Mouse (Mus musculus): ENCODE measurements around the gene Top1.

Top1 gene

GRCm38 (mm10) chr2:160729436-160729835, 83.7 kb downstream of the Top1 start:
- CTCF ChIA-PET, result interaction anchor here in 3 of 4 experiments (1.0 to 3.8 kb wide), 7 partner anchors 12 to 156 kb away, joined by 3 to 23 read pairs (median 4); no protein-coding TSS in a partner anchor
- POLR2A ChIA-PET, result interaction anchor here in 2 of 4 experiments (1.0 to 3.1 kb wide), 8 partner anchors 9 to 144 kb away, joined by 3 to 19 read pairs (median 4); partner anchors contain the start of gene Zhx3 (in 1 of the 2)

- ChIA-PET POLR2A (interaction anchor here in 2 of 4 experiments (1.0 to 3.1 kb wide), 9 partner anchors 9 to 155 kb away, joined by 3 to 19 read pairs (median 4); partner anchors contain the start of gene Zhx3 (in 1 of the 2)), CTCF (interaction anchor here (1.0 to 3.8 kb wide), 9 partner anchors 13 to 155 kb away, joined by 3 to 23 read pairs (median 4); no protein-coding TSS in a partner anchor)
These were observed 84.4 kb downstream of the Top1 start for GRCm38 (mm10) chr2:160729851-160730796.

DNA sequence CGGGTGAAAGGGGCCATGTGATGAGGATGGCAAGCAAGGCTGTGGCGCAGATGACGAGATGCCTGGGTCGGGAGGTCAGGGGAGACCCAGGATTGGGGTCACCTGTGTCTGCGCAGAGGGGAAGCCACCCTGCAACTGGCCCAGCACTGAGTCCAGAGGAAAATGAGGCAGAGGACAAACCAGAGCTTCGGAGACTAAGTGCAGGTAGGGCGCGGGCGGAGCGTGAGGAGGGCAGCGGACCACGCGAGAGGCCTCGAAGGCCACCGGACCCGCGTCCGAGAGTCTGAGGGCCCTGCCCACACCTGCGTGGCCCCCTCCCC, 85.1 kb downstream of the Top1 start:
- POLR2A ChIA-PET, result interaction anchor here in 3 of 4 experiments (1.0 to 3.1 kb wide), 8 partner anchors 9 to 154 kb away, joined by 3 to 19 read pairs (median 4); partner anchors contain the start of gene Lpin3 (in 1 of the 3)
- CTCF ChIA-PET, result interaction anchor here in 3 of 4 experiments (1.0 to 3.8 kb wide), 7 partner anchors 13 to 154 kb away, joined by 4 to 23 read pairs (median 4); no protein-coding TSS in a partner anchor

- POLR2A ChIA-PET, result interaction anchor here (0.6 to 3.1 kb wide), 18 partner anchors 9 to 1867 kb away, joined by 3 to 19 read pairs (median 4); partner anchors contain the start of gene Lpin3 (in 1 of the 4)
These were observed 85.6 kb downstream of the Top1 start, which contains the start of gene Plcg1 for GRCm38 (mm10) chr2:160731117-160731838. Gene Plcg1, plus strand, starts transcription at chr2:160731300.

DNA sequence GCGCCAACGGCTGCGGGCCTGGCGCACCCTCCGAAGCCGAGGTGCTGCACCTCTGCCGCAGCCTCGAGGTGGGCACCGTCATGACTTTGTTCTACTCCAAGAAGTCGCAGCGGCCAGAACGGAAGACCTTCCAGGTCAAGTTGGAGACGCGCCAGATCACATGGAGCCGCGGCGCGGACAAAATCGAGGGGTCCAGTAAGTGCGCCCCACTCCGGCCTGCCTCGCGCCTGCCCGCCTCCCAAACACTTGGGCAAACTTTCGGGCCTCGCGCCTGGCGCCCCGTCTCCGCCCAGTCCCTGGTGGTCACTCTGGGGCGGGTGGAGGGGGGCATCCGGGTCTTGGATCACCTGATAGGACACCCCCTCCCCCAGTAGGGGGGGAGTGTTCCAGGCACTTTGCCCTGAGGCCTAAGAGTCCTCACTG, 86.2 kb downstream of the Top1 start:
- ChIA-PET CTCF (interaction anchor here (0.7 to 3.8 kb wide), 7 partner anchors 12 to 153 kb away, joined by 4 to 23 read pairs (median 6); no protein-coding TSS in a partner anchor), POLR2A (interaction anchor here (0.6 to 3.1 kb wide), 21 partner anchors 9 to 1868 kb away, joined by 3 to 19 read pairs (median 3); partner anchors contain the start of gene Lpin3 (in 1 of the 4))

More at GRCm38 (mm10) chr2:160731117-160731838, 85.6 kb downstream of the Top1 start, which contains the start of gene Plcg1:
- CTCF ChIA-PET, result interaction anchor here (0.7 to 3.8 kb wide), 8 partner anchors 13 to 154 kb away, joined by 4 to 23 read pairs (median 4); no protein-coding TSS in a partner anchor

GRCm38 (mm10) chr2:160732420-160732995, 86.8 kb downstream of the Top1 start:
- ChIA-PET POLR2A (interaction anchor here in 3 of 4 experiments (0.6 to 1.7 kb wide), 10 partner anchors 8 to 1866 kb away, joined by 3 to 8 read pairs (median 3); no protein-coding TSS in a partner anchor), CTCF (interaction anchor here (0.6 to 3.8 kb wide), 7 partner anchors 11 to 1916 kb away, joined by 3 to 23 read pairs (median 6); no protein-coding TSS in a partner anchor)

DNA sequence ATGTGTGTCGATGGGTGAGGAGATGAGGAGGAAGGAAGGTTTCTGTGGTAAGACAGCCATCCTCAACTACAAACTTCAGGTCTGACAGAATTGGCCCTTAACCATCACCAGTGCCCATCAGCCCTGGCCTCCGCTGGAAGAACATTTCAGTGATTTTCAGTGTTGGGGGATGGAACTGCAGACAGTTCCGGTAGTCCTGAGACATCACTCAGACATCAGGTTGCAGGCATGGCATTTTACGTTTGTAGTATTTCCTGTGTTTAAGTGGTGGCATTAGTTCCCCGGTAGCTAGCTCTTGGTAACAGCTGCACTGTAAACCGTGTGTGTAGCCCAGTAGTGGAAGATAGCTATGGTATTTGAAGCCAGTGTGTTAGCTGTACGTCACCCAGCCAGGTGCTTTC, 87.4 kb downstream of the Top1 start:
- ChIA-PET CTCF (interaction anchor here in 3 of 4 experiments (0.7 to 2.0 kb wide), 4 partner anchors 11 to 1916 kb away, joined by 3 to 9 read pairs (median 4); no protein-coding TSS in a partner anchor), POLR2A (interaction anchor here in 2 of 4 experiments (0.6 to 1.7 kb wide), 4 partner anchors 11 to 1866 kb away, joined by 3 to 5 read pairs (median 3); no protein-coding TSS in a partner anchor)

GRCm38 (mm10) chr2:160734331-160734730, 88.6 kb downstream of the Top1 start:
- ChIA-PET POLR2A (interaction anchor here in 1 of 4 experiments (1.0 kb wide), 1 partner anchor 10 kb away, joined by 3 read pairs; no protein-coding TSS in a partner anchor), CTCF (no interaction called here)

GRCm38 (mm10) chr2:160735706-160736310, 90.1 kb downstream of the Top1 start:
- ChIA-PET POLR2A (interaction anchor here (0.5 to 1.6 kb wide), 7 partner anchors 8 to 1924 kb away, joined by 3 to 5 read pairs (median 3); no protein-coding TSS in a partner anchor), CTCF (interaction anchor here in 1 of 4 experiments (0.6 to 1.2 kb wide), 2 partner anchors 8 to 14 kb away, joined by 5 to 7 read pairs; no protein-coding TSS in a partner anchor)

GRCm38 (mm10) chr2:160736466-160736865, 90.8 kb downstream of the Top1 start:
- ChIA-PET CTCF (no interaction called here), POLR2A (interaction anchor here in 2 of 4 experiments (0.5 to 0.6 kb wide), 2 partner anchors 80 to 1923 kb away, joined by 3 read pairs; no protein-coding TSS in a partner anchor)

GRCm38 (mm10) chr2:160738354-160738753, 92.7 kb downstream of the Top1 start:
- POLR2A ChIA-PET, result interaction anchor here in 1 of 4 experiments (1.9 kb wide), 1 partner anchor 10 kb away, joined by 5 read pairs; no protein-coding TSS in a partner anchor
- CTCF ChIA-PET, result no interaction called here

DNA sequence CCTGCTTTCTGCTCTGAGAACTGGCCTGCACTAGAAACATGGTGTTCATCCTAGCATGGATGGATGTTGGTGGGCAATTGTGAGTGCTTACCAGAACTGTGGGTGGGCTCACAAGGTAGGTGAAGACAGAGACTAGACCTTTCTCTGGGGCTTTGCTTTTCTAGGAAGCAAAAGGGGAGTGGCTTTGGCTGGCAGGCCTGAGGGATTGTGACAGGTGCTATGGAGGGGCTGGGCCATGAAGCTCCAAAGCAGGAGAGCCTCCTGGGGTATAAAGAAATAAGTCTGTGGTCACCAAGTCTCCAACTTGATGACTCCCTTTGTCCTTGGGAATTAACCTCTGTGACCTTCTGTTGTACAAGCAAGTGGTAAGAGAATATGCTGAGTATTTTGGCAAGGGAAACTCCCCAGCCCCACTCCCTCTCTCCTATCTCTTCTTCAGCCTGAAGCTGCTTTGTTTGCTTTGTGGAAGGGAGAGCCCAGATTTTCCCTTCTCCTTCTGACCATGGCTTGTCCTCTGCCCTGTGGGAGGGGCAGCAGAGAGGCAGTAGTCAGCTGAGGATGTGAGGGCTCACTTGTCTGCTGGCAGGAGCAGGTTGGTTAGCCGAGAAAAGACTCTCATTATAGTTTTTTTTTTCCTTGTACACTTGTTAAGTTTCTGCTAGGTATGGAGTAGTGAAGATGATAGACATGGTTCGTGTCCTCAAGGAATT, 94.1 kb downstream of the Top1 start:
- CTCF ChIA-PET, result interaction anchor here in 2 of 4 experiments (0.6 to 0.7 kb wide), 3 partner anchors 19 to 1876 kb away, joined by 3 read pairs; no protein-coding TSS in a partner anchor
- POLR2A ChIA-PET, result interaction anchor here in 3 of 4 experiments (0.7 to 1.9 kb wide), 8 partner anchors 8 to 87 kb away, joined by 3 to 5 read pairs (median 3); partner anchors contain the start of gene Plcg1 (in 1 of the 3)

DNA sequence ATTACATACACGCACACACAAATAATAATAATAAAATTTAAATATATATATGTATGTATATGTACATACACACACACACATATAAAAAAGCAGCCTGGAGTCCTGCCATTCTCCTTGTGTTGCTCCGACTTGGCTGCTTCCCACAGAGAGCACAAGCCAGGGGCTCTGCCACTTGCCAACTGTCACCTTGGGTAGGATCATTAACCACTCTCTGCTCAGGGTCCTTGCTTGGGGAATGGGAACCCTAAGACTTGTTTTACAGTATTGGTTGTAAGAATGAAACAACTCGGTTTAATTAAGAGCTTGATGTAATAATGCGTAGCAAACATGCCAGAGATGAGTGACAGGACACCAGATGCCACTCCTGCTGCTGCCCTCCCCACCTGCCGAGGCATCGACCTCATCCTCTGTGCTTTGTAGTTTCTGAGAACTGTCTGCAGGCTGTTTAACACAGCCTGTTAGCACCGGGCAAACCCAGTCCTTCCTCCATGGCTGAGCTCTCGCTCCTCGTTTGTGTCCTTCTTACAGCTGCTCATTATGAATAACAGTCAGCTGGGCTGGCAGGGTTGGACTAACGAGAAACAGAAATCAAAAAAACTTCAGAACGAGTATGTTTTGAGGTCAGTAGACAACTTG, 95.0 kb downstream of the Top1 start:
- CTCF ChIA-PET, result interaction anchor here in 1 of 4 experiments (0.7 kb wide), 1 partner anchor 139 kb away, joined by 3 read pairs; no protein-coding TSS in a partner anchor
- POLR2A ChIA-PET, result interaction anchor here in 2 of 4 experiments (0.6 to 1.8 kb wide), 5 partner anchors 9 to 92 kb away, joined by 3 to 5 read pairs (median 3); partner anchors contain the start of gene Plcg1 (in 1 of the 2)

GRCm38 (mm10) chr2:160741580-160741979, 95.9 kb downstream of the Top1 start:
- POLR2A ChIA-PET, result interaction anchor here in 2 of 4 experiments (0.6 to 1.1 kb wide), 3 partner anchors 10 to 91 kb away, joined by 3 to 4 read pairs (median 4); partner anchors contain the start of gene Plcg1 (in 1 of the 2)
- CTCF ChIA-PET, result no interaction called here

DNA sequence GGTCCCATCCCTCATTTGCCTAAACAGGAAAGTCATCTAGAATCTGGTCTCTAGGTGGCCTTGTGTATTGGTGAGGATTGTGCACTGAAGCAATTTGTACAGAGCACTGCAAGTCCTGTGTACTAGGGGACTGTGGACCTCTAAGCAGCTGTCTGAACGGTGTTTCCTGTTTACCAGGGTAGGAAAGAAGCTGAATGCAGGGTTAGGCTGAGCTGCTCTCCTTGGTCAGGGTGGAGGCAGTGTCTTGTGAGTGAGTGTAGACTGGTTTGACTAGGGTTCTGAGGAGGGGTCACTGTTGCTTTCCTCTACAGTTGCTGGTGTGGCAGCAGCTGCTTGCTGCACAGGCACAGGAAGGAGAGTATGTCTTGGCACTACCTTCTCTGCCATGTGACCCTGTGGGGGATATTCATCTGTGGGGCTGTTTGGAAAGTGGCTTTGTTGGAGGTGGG, 96.5 kb downstream of the Top1 start:
- POLR2A ChIA-PET, result interaction anchor here in 1 of 4 experiments (1.0 to 1.1 kb wide), 2 partner anchors 11 to 87 kb away, joined by 4 read pairs; partner anchors contain the start of gene Plcg1
- CTCF ChIA-PET, result no interaction called here

Data from embryonic stem cell, embryonic (primary cell).